11 mouse cellular contexts compared by ENCODE assay signal in genomic region chr4:154312143-154312812, GRCm38 (mm10). TPM values are rescaled to one million over a fixed set of nuclear protein-coding genes. Genes with fewer than 3 reads are reported as not detected.
DNase-seq lines count a peak whose midpoint lies in the region; ATAC-seq lines count a peak whose summit lies in the region.
"Had no signal": no experiment of that assay in that cellular context is flagged by ENCODE, and none has a peak within 500 bp of the region (broad histone marks: within the 10 kb centered on the region; RNA-seq: fewer than 3 reads in every experiment).

No protein-coding gene starts in this region.

- H3K27ac ChIP-seq in liver, embryonic 12.5 days: no peak overlapping the region
- H3K27ac ChIP-seq in forebrain, embryonic 14.5 days (ENCODE audit: low read depth, low read length): peak overlapping the region; percentile 17; the same call in 1 of the 2 replicates
- H3K27ac ChIP-seq in limb, embryonic 11.5 days (replicated peaks; ENCODE audit: low read depth, low read length): peak overlapping the region; percentile 68; the same call in 1 of the 2 replicates
- no peak overlapping the region; the same call in 1 of the 2 replicates for H3K27ac ChIP-seq in stomach, embryonic 14.5 days (ENCODE audit: low read length)
- H3K27ac ChIP-seq: heart, embryonic 10.5 days had no signal

- DNase-seq in liver: no peak
- no peak for DNase-seq in forebrain, embryonic 14.5 days (ENCODE audit: low spot score)
- DNase-seq in limb, embryonic 11.5 days (ENCODE audit: low spot score): no peak
- DNase-seq in heart, adult 11 months: no peak
- no peak for DNase-seq in urinary bladder, postnatal 36 days (ENCODE audit: low spot score in 2 of 2)
- DNase-seq: liver, postnatal 0 days had no signal

- no peak overlapping the region for H3K4me3 ChIP-seq in liver, embryonic 12.5 days
- H3K4me3 ChIP-seq in forebrain, embryonic 14.5 days (ENCODE audit: low read depth, low read length): no peak overlapping the region
- no peak overlapping the region for H3K4me3 ChIP-seq in limb, embryonic 11.5 days (ENCODE audit: low read depth, low read length)
- H3K4me3 ChIP-seq in stomach, embryonic 14.5 days (ENCODE audit: low read depth, low read length): no peak overlapping the region
- H3K4me3 ChIP-seq: heart, embryonic 10.5 days had no signal

- H3K4me2 ChIP-seq in liver, embryonic 12.5 days: no peak overlapping the region
- no peak overlapping the region for H3K4me2 ChIP-seq in forebrain, embryonic 14.5 days (ENCODE audit: low read length)
- H3K4me2 ChIP-seq in limb, embryonic 11.5 days (ENCODE audit: low read depth, severe bottlenecking): no peak overlapping the region
- no peak overlapping the region for H3K4me2 ChIP-seq in stomach, embryonic 14.5 days (replicated peaks; ENCODE audit: low read depth, low read length)

- no peaks in the 10 kb centered on the region for H3K36me3 ChIP-seq in liver, embryonic 12.5 days
- no peaks in the 10 kb centered on the region for H3K36me3 ChIP-seq in forebrain, embryonic 14.5 days (ENCODE audit: control insufficient read depth, insufficient read depth, low read length)
- H3K36me3 ChIP-seq in limb, embryonic 11.5 days (ENCODE audit: control insufficient read depth, insufficient read depth, low read length): no peaks in the 10 kb centered on the region
- no peaks in the 10 kb centered on the region for H3K36me3 ChIP-seq in stomach, embryonic 14.5 days (ENCODE audit: control insufficient read depth, insufficient read depth, low read length)
- H3K36me3 ChIP-seq: heart, embryonic 10.5 days had no signal

- WGBS in liver, embryonic 12.5 days (ENCODE audit: insufficient replicate concordance): 62% methylated on average over 2 of the region's 2 CpGs
- WGBS in forebrain, embryonic 14.5 days: 93% methylated on average over 2 of the region's 2 CpGs
- WGBS in limb, embryonic 11.5 days: 91% methylated on average over 2 of the region's 2 CpGs
- WGBS in stomach, embryonic 14.5 days: 85% methylated on average over 2 of the region's 2 CpGs

- 0 out of 2 replicates have a peak, but pooled peaks have one; percentile 10 for ATAC-seq in liver, embryonic 12.5 days
- ATAC-seq in forebrain, embryonic 14.5 days: 0 out of 2 replicates have a peak, but pooled peaks have one; percentile 21
- ATAC-seq in limb, embryonic 11.5 days (ENCODE audit: insufficient number of reproducible peaks, low FRiP score, low TSS enrichment, low read depth): no peak
- ATAC-seq in stomach, embryonic 14.5 days (ENCODE audit: insufficient number of reproducible peaks, insufficient read depth, low FRiP score, low read depth): 0 out of 2 replicates have a peak, but pooled peaks have one; percentile 28
- no peak for ATAC-seq in erythroid progenitor cell, adult 5-6 weeks (replicated peaks; ENCODE audit: low FRiP score, poor library complexity, severe bottlenecking)
- ATAC-seq: liver, postnatal 0 days had no signal

- H3K27me3 ChIP-seq in liver, embryonic 12.5 days (replicated peaks): no peaks in the 10 kb centered on the region
- H3K27me3 ChIP-seq in forebrain, embryonic 14.5 days (replicated peaks; ENCODE audit: control insufficient read depth, insufficient read depth, low read length): no peaks in the 10 kb centered on the region
- H3K27me3 ChIP-seq in limb, embryonic 11.5 days (ENCODE audit: control insufficient read depth, insufficient read depth, low read length): no peaks in the 10 kb centered on the region
- H3K27me3 ChIP-seq in stomach, embryonic 14.5 days (ENCODE audit: control insufficient read depth, insufficient read depth, low read length): no peaks in the 10 kb centered on the region

- no peaks in the 10 kb centered on the region for H3K9me3 ChIP-seq in liver, embryonic 12.5 days (replicated peaks)
- H3K9me3 ChIP-seq in forebrain, embryonic 14.5 days (replicated peaks; ENCODE audit: control insufficient read depth, low read length): no peaks in the 10 kb centered on the region
- H3K9me3 ChIP-seq in limb, embryonic 11.5 days (ENCODE audit: control insufficient read depth, low read length): no peaks in the 10 kb centered on the region
- H3K9me3 ChIP-seq in stomach, embryonic 14.5 days (ENCODE audit: control insufficient read depth, low read depth, low read length): no peaks in the 10 kb centered on the region
- H3K9me3 ChIP-seq: heart, embryonic 10.5 days had no signal

- no peak overlapping the region for H3K9ac ChIP-seq in liver, embryonic 12.5 days
- H3K9ac ChIP-seq in forebrain, embryonic 14.5 days (ENCODE audit: low read length): no peak overlapping the region
- H3K9ac ChIP-seq in limb, embryonic 11.5 days (ENCODE audit: low read length): no peak overlapping the region
- no peak overlapping the region for H3K9ac ChIP-seq in stomach, embryonic 14.5 days (replicated peaks; ENCODE audit: low read depth, low read length)
- H3K9ac ChIP-seq: liver, postnatal 0 days had no signal

- no peaks in the 10 kb centered on the region for H3K4me1 ChIP-seq in liver, embryonic 12.5 days
- no peaks in the 10 kb centered on the region; the same call in 1 of the 2 replicates for H3K4me1 ChIP-seq in forebrain, embryonic 14.5 days (ENCODE audit: control insufficient read depth, insufficient read depth, low read length)
- no peaks in the 10 kb centered on the region for H3K4me1 ChIP-seq in limb, embryonic 11.5 days (ENCODE audit: control insufficient read depth, insufficient read depth, low read length)
- H3K4me1 ChIP-seq in stomach, embryonic 14.5 days (ENCODE audit: control insufficient read depth, insufficient read depth, low read length): 0 out of 2 replicates have a peak, but pooled peaks cover 5% of the 10 kb centered on the region
- H3K4me1 ChIP-seq: heart, embryonic 10.5 days had no signal

RNA-seq across cellular contexts. Expression of gene Arhgef16, which starts 10.8 kb away (rescaled TPM):
- 3.9 and 4.5 TPM in 2 replicates for polyA plus RNA-seq in liver, embryonic 12.5 days (2016; fragmentation: Nextera tagmentation; extraction: Ambion mirVana)
- 0.32 and 0.56 TPM in 2 replicates for polyA plus RNA-seq in forebrain, embryonic 14.5 days (2014; fragmentation: Nextera tagmentation; extraction: Ambion mirVana)
- 4.1 and 4.2 TPM in 2 replicates for polyA plus RNA-seq in limb, embryonic 11.5 days (2014; fragmentation: Nextera tagmentation; extraction: Ambion mirVana)
- 23.7 and 25.7 TPM in 2 replicates for polyA plus RNA-seq in stomach, embryonic 14.5 days (2014; fragmentation: Nextera tagmentation; extraction: Ambion mirVana)
- not detected in 2 replicates for total RNA-seq in erythroid progenitor cell, adult 5-6 weeks (2015; ENCODE audit: low replicate concordance)
- total RNA-seq in erythroid progenitor cell, adult 5-6 weeks (2017; ENCODE audit: low replicate concordance): not detected in 2 replicates
- total RNA-seq: hematopoietic stem cell, adult 5-6 weeks had no signal

RNA-seq across cellular contexts. Expression of gene B230104I21Rik, which starts 23.6 kb away (rescaled TPM):
- not detected in 2 replicates for polyA plus RNA-seq in liver, embryonic 12.5 days (2016; fragmentation: Nextera tagmentation; extraction: Ambion mirVana)
- polyA plus RNA-seq in forebrain, embryonic 14.5 days (2014; fragmentation: Nextera tagmentation; extraction: Ambion mirVana): not detected in 2 replicates
- polyA plus RNA-seq in limb, embryonic 11.5 days (2014; fragmentation: Nextera tagmentation; extraction: Ambion mirVana): 0.17 TPM in 1 of 2 replicates, not detected in the other
- not detected in 2 replicates for polyA plus RNA-seq in stomach, embryonic 14.5 days (2014; fragmentation: Nextera tagmentation; extraction: Ambion mirVana)
- not detected in 2 replicates for total RNA-seq in erythroid progenitor cell, adult 5-6 weeks (2015; ENCODE audit: low replicate concordance)
- total RNA-seq in erythroid progenitor cell, adult 5-6 weeks (2017; ENCODE audit: low replicate concordance): not detected in 2 replicates
- total RNA-seq: hematopoietic stem cell, adult 5-6 weeks had no signal
- polyA plus RNA-seq: heart, embryonic 10.5 days; liver, postnatal 0 days had no signal

Comparison
In these comparisons a context has a peak if more than half of its experiments do, and no peak if none do; other contexts are left out.
1. ATAC-seq: peak in liver, embryonic 12.5 days (single experiment), forebrain, embryonic 14.5 days (single experiment) and stomach, embryonic 14.5 days (single experiment); none in limb, embryonic 11.5 days (single experiment) and erythroid progenitor cell, adult 5-6 weeks (single experiment).
2. H3K27ac ChIP-seq: peak in forebrain, embryonic 14.5 days (single experiment) and limb, embryonic 11.5 days (single experiment); none in liver, embryonic 12.5 days (single experiment) and stomach, embryonic 14.5 days (single experiment).